Mouse (Mus musculus): ENCODE data around the gene Snx30. TPM values are rescaled to one million over a fixed set of nuclear protein-coding genes. Genes with fewer than 3 reads are reported as not detected.

Snx30 gene
- polyA plus RNA-seq, 1 experiment from 2014 or later: 4.9 TPM

- no peaks in the 10 kb centered on the region; the same call in 1 of the 2 replicates for H3K36me3 ChIP-seq (ENCODE audit: control insufficient read depth, insufficient read depth, low read length)
- H3K27me3 ChIP-seq (ENCODE audit: control insufficient read depth, insufficient read depth, low read length): no peaks in the 10 kb centered on the region
- whole genome bisulfite sequencing (ENCODE audit: insufficient replicate concordance): 84% methylated on average over 6 of the region's 6 CpGs
- no peaks in the 10 kb centered on the region for H3K4me1 ChIP-seq (ENCODE audit: control insufficient read depth, insufficient read depth, low read length)
- no peak overlapping the region for H3K4me2 ChIP-seq
- H3K9me3 ChIP-seq (replicated peaks; ENCODE audit: control insufficient read depth, low read length): no peaks in the 10 kb centered on the region
- no peak overlapping the region for H3K4me3 ChIP-seq (ENCODE audit: low read depth, low read length)
- no peak overlapping the region for H3K9ac ChIP-seq (ENCODE audit: low read depth, low read length)
- ATAC-seq (replicated peaks; ENCODE audit: insufficient number of reproducible peaks, low FRiP score, low TSS enrichment): no peak
- no peak overlapping the region for H3K27ac ChIP-seq (ENCODE audit: low read depth, low read length)
Measured at GRCm38 (mm10) chr4:59876570-59876969, 70.9 kb downstream of the Snx30 start.

- no peaks in the 10 kb centered on the region; the same call in 1 of the 2 replicates for H3K36me3 ChIP-seq (ENCODE audit: control insufficient read depth, insufficient read depth, low read length)
Measured at GRCm38 (mm10) chr4:59877025-59877424, 71.4 kb downstream of the Snx30 start.

DNA sequence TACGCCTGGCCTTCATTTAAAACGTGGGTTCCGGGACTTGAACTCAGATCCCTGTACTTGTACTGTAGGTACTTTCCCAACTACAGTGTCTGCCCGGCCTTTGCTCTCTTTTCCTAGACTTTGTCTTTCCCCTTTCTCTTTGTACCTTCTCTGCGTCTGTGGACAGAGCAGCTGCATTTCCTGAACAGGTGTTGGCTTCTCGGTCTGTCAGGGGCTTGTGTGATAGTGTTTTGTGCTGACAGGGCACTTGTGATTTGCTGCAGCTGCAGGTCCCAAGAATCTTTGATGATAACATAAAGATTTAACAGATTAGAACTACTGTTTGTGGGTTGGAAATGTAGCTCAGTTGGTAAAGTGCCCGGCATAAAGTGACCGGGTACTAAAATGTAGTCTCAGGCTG lies 73.0 kb downstream of the Snx30 start:
- Histone ChIP-seq H3K27me3 (ENCODE audit: control insufficient read depth, insufficient read depth, low read length) (no peaks in the 10 kb centered on the region), H3K9ac (ENCODE audit: low read depth, low read length) (no peak overlapping the region), H3K4me1 (ENCODE audit: control insufficient read depth, insufficient read depth, low read length) (no peaks in the 10 kb centered on the region), H3K4me2 (no peak overlapping the region), H3K36me3 (ENCODE audit: control insufficient read depth, insufficient read depth, low read length) (peaks cover 4% of the 10 kb centered on the region), H3K9me3 (replicated peaks; ENCODE audit: control insufficient read depth, low read length) (no peaks in the 10 kb centered on the region), H3K27ac (ENCODE audit: low read depth, low read length) (no peak overlapping the region), H3K4me3 (ENCODE audit: low read depth, low read length) (no peak overlapping the region)
- 75% methylated on average over 8 of the region's 8 CpGs for WGBS (ENCODE audit: insufficient replicate concordance)
- no peak for ATAC-seq (replicated peaks; ENCODE audit: insufficient number of reproducible peaks, low FRiP score, low TSS enrichment)

More at GRCm38 (mm10) chr4:59877025-59877424, 71.4 kb downstream of the Snx30 start:
- no peak overlapping the region for H3K4me3 ChIP-seq (ENCODE audit: low read depth, low read length)
- no peak overlapping the region for H3K4me2 ChIP-seq
- no peak for ATAC-seq (replicated peaks; ENCODE audit: insufficient number of reproducible peaks, low FRiP score, low TSS enrichment)
- no peak overlapping the region for H3K9ac ChIP-seq (ENCODE audit: low read depth, low read length)
- H3K27me3 ChIP-seq (ENCODE audit: control insufficient read depth, insufficient read depth, low read length): no peaks in the 10 kb centered on the region
- no peaks in the 10 kb centered on the region for H3K4me1 ChIP-seq (ENCODE audit: control insufficient read depth, insufficient read depth, low read length)
- H3K9me3 ChIP-seq (replicated peaks; ENCODE audit: control insufficient read depth, low read length): no peaks in the 10 kb centered on the region
- H3K27ac ChIP-seq (ENCODE audit: low read depth, low read length): no peak overlapping the region
- WGBS (ENCODE audit: insufficient replicate concordance): 72% methylated on average over 2 of the region's 2 CpGs

- WGBS (ENCODE audit: insufficient replicate concordance): 80% methylated on average over 3 of the region's 3 CpGs
- H3K4me2 ChIP-seq: no peak overlapping the region
- no peak overlapping the region for H3K9ac ChIP-seq (ENCODE audit: low read depth, low read length)
- no peak overlapping the region for H3K27ac ChIP-seq (ENCODE audit: low read depth, low read length)
- no peak overlapping the region for H3K4me3 ChIP-seq (ENCODE audit: low read depth, low read length)
- H3K27me3 ChIP-seq (ENCODE audit: control insufficient read depth, insufficient read depth, low read length): no peaks in the 10 kb centered on the region
- H3K9me3 ChIP-seq (replicated peaks; ENCODE audit: control insufficient read depth, low read length): no peaks in the 10 kb centered on the region
- no peaks in the 10 kb centered on the region for H3K4me1 ChIP-seq (ENCODE audit: control insufficient read depth, insufficient read depth, low read length)
- H3K36me3 ChIP-seq (ENCODE audit: control insufficient read depth, insufficient read depth, low read length): peaks cover 4% of the 10 kb centered on the region
- ATAC-seq (replicated peaks; ENCODE audit: insufficient number of reproducible peaks, low FRiP score, low TSS enrichment): no peak
Measured at GRCm38 (mm10) chr4:59879444-59879843, 73.8 kb downstream of the Snx30 start.

GRCm38 (mm10) chr4:59880725-59881124 lies 75.1 kb downstream of the Snx30 start:
- peaks cover 4% of the 10 kb centered on the region for H3K36me3 ChIP-seq (ENCODE audit: control insufficient read depth, insufficient read depth, low read length)
- no peaks in the 10 kb centered on the region for H3K9me3 ChIP-seq (replicated peaks; ENCODE audit: control insufficient read depth, low read length)
- 87% methylated on average over 5 of the region's 5 CpGs for WGBS (ENCODE audit: insufficient replicate concordance)
- ATAC-seq (replicated peaks; ENCODE audit: insufficient number of reproducible peaks, low FRiP score, low TSS enrichment): no peak
- no peak overlapping the region for H3K4me3 ChIP-seq (ENCODE audit: low read depth, low read length)
- H3K4me1 ChIP-seq (ENCODE audit: control insufficient read depth, insufficient read depth, low read length): no peaks in the 10 kb centered on the region
- no peak overlapping the region for H3K4me2 ChIP-seq
- H3K27ac ChIP-seq (ENCODE audit: low read depth, low read length): no peak overlapping the region
- no peak overlapping the region for H3K9ac ChIP-seq (ENCODE audit: low read depth, low read length)
- no peaks in the 10 kb centered on the region for H3K27me3 ChIP-seq (ENCODE audit: control insufficient read depth, insufficient read depth, low read length)

- no peak overlapping the region for H3K4me2 ChIP-seq
- no peaks in the 10 kb centered on the region for H3K27me3 ChIP-seq (ENCODE audit: control insufficient read depth, insufficient read depth, low read length)
- no peaks in the 10 kb centered on the region for H3K9me3 ChIP-seq (replicated peaks; ENCODE audit: control insufficient read depth, low read length)
- 87% methylated on average over 2 of the region's 2 CpGs for WGBS (ENCODE audit: insufficient replicate concordance)
- no peak overlapping the region for H3K4me3 ChIP-seq (ENCODE audit: low read depth, low read length)
- H3K9ac ChIP-seq (ENCODE audit: low read depth, low read length): no peak overlapping the region
- no peak for ATAC-seq (replicated peaks; ENCODE audit: insufficient number of reproducible peaks, low FRiP score, low TSS enrichment)
- H3K36me3 ChIP-seq (ENCODE audit: control insufficient read depth, insufficient read depth, low read length): peaks cover 4% of the 10 kb centered on the region
- no peaks in the 10 kb centered on the region for H3K4me1 ChIP-seq (ENCODE audit: control insufficient read depth, insufficient read depth, low read length)
- H3K27ac ChIP-seq (ENCODE audit: low read depth, low read length): no peak overlapping the region
Measured at GRCm38 (mm10) chr4:59881210-59881609, 75.6 kb downstream of the Snx30 start.

- no peaks in the 10 kb centered on the region for H3K27me3 ChIP-seq (ENCODE audit: control insufficient read depth, insufficient read depth, low read length)
- 74% methylated on average over 6 of the region's 6 CpGs for WGBS (ENCODE audit: insufficient replicate concordance)
- H3K4me3 ChIP-seq (ENCODE audit: low read depth, low read length): no peak overlapping the region
- H3K9ac ChIP-seq (ENCODE audit: low read depth, low read length): no peak overlapping the region
- no peak overlapping the region for H3K4me2 ChIP-seq
- H3K27ac ChIP-seq (ENCODE audit: low read depth, low read length): no peak overlapping the region
- no peaks in the 10 kb centered on the region for H3K4me1 ChIP-seq (ENCODE audit: control insufficient read depth, insufficient read depth, low read length)
- no peak for ATAC-seq (replicated peaks; ENCODE audit: insufficient number of reproducible peaks, low FRiP score, low TSS enrichment)
- no peaks in the 10 kb centered on the region for H3K9me3 ChIP-seq (replicated peaks; ENCODE audit: control insufficient read depth, low read length)
- peaks cover 4% of the 10 kb centered on the region for H3K36me3 ChIP-seq (ENCODE audit: control insufficient read depth, insufficient read depth, low read length)
Measured at GRCm38 (mm10) chr4:59884136-59884696, 78.6 kb downstream of the Snx30 start.

GRCm38 (mm10) chr4:59886281-59886680 lies 80.6 kb downstream of the Snx30 start:
- Histone ChIP-seq H3K9ac (ENCODE audit: low read depth, low read length) (no peak overlapping the region), H3K27ac (ENCODE audit: low read depth, low read length) (no peak overlapping the region), H3K27me3 (ENCODE audit: control insufficient read depth, insufficient read depth, low read length) (no peaks in the 10 kb centered on the region), H3K4me2 (no peak overlapping the region), H3K4me1 (ENCODE audit: control insufficient read depth, insufficient read depth, low read length) (peaks cover 13% of the 10 kb centered on the region), H3K36me3 (ENCODE audit: control insufficient read depth, insufficient read depth, low read length) (peaks cover 4% of the 10 kb centered on the region; the same call in 1 of the 2 replicates), H3K9me3 (replicated peaks; ENCODE audit: control insufficient read depth, low read length) (no peaks in the 10 kb centered on the region), H3K4me3 (ENCODE audit: low read depth, low read length) (no peak overlapping the region)
- no peak for ATAC-seq (replicated peaks; ENCODE audit: insufficient number of reproducible peaks, low FRiP score, low TSS enrichment)
- WGBS (ENCODE audit: insufficient replicate concordance): 78% methylated on average over 6 of the region's 6 CpGs

GRCm38 (mm10) chr4:59887011-59887410 lies 81.4 kb downstream of the Snx30 start:
- no peak overlapping the region for H3K4me2 ChIP-seq

More at GRCm38 (mm10) chr4:59887011-59887410, 81.4 kb downstream of the Snx30 start:
- Histone ChIP-seq H3K9me3 (replicated peaks; ENCODE audit: control insufficient read depth, low read length) (no peaks in the 10 kb centered on the region), H3K27me3 (ENCODE audit: control insufficient read depth, insufficient read depth, low read length) (no peaks in the 10 kb centered on the region), H3K36me3 (ENCODE audit: control insufficient read depth, insufficient read depth, low read length) (peaks cover 4% of the 10 kb centered on the region; the same call in 1 of the 2 replicates), H3K4me3 (ENCODE audit: low read depth, low read length) (no peak overlapping the region), H3K27ac (ENCODE audit: low read depth, low read length) (no peak overlapping the region), H3K4me1 (ENCODE audit: control insufficient read depth, insufficient read depth, low read length) (peaks cover 16% of the 10 kb centered on the region), H3K9ac (ENCODE audit: low read depth, low read length) (no peak overlapping the region)
- WGBS (ENCODE audit: insufficient replicate concordance): 83% methylated on average over 5 of the region's 5 CpGs
- no peak for ATAC-seq (replicated peaks; ENCODE audit: insufficient number of reproducible peaks, low FRiP score, low TSS enrichment)

All from heart, embryonic 11.5 days (tissue).